Mouse (Mus musculus) layer of hippocampus, adult 9-11 months (tissue): ENCODE measurements around the gene Upk1b.
A peak's percentile ranks its signal among the peaks of the same experiment; 100 is the strongest.

Experiments
- DNase-seq: peaks from one replicate; pipeline ENCODE4 v3.0.0; 2022

Upk1b gene

DNA sequence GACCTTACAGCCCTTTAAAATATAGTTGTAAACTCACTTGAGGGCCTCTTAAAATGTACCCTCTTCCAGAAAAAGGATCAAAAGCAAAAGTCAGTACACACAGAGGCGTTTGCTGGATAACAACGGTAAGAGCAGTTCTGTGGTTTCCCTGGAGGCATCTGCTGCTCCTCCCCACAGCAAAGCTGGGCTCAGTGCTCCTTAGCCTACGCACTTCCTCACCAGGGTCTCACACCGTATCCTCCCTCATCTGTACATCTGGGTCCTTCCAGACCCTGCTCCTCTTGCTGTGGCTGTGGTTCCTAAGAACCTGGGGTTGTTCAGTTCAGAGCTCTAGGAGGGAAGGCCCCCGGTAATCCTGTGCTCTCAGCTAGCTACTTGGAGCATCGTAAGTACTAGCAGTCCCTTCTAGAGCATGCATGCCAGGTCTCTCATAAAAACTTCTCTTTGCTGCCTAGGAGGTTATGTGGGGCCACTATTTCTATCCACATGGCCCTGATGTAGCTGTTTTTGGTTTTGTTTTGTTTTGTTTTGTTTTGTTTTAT is 39.2 kb downstream of the Upk1b start:
- DNase-seq: no peak

DNA sequence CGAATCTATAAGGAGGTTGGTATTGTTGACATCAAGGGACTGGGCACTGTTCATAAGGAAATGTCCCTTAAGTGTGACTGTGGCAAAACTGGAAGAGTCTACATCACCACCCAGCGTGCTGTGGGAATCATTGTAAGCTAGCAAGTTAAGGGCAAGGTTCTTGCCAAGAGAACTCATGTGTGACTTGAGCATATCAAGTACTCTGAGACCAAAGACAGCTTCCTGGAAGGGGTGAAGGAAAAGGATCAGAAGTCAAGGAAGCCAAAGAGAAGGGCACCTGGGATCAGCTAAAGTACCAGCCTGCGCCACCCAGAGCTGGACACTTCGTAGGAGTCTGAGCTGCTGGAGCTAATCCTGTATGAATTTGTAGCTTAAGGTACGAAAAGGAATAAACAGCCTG is 39.9 kb downstream of the Upk1b start:
- no peak for DNase-seq

DNA sequence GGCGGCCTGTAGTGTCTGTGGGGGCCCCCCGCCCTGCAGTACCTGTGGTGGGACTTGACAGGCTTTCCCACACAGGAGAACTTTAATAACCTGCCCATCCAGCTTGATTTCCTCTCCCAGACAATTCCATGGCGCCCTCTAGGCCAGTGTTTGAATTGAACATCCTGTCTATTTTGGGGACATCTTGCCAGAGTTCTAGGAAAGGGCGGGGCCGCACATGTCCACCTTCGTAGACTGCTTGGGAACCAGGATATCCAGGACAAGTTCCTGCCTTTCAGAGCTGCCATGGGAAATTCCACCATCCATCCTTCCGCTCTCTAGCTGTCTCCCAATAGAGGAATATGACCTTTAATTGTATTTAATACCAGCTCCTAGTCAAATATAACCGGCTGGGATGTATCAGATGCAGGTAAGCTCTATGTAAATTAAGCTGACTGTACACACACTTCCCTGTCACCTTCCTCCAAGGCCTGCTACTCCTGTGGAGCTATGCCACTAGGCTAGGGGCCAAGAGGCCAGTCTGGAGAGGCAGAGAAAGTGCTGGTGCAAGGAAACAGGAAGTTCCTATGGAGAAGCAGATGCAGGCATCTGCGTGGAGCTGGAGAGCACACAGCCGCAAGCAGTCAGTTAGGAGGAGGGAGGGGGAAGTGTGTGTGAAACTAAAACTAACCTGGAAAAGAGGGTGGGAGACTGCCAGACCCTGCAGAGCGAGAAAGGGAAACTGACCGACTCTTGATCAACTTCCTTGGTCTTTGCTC is 41.8 kb downstream of the Upk1b start:
- peak; percentile 55 for DNase-seq

DNA sequence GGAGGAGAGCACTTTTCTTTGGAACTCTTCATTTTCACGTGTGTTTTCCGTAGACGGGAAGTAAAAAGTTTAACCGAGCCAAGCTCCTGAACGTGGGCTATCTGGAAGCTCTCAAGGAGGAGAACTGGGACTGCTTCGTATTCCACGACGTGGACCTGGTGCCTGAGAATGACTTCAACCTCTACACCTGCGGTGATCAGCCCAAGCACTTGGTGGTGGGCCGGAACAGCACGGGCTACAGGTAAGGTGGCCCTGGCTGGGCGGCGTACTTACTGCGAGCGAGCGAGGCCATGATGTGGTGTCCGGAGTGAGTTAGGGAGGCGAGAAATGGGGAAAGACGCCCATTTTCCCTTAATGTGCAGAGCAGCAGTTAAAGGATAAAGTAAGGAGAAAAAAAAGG is 42.5 kb downstream of the Upk1b start:
- DNase-seq: no peak

DNA sequence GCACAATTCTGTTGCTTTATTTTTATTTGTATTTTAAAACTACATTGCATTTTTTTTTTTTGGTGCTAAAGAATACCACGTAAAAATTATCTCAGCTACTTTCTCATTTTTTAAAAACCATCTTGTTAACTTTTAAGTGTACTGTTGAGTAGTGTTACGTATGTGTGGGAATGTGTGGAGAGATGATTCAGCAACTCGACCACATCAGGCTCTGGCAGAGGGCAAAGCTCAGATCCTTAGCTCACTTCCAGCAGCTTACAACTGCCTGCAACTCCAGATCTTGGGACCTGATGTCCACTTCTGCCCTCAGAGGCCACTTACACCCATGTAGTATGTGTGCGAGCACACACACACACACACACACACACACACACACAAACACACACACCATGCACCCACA is 43.6 kb downstream of the Upk1b start:
- no peak for DNase-seq

DNA sequence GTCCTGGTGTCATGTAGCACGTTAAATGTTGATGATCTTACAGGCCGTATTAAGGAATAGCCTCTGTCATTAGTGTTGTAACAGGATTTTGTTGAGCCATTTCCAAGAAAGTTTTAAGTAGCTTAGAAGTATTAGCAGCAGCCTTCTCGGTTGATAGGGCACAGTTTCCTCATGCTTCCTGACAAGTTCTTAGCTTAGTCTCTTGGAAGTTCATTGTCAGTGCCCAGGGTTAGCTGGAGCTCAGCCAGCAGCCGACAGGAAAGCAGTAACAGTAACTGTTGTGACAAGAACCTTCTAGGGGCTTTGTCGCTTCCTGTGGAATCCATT is 44.0 kb downstream of the Upk1b start:
- no peak for DNase-seq

DNA sequence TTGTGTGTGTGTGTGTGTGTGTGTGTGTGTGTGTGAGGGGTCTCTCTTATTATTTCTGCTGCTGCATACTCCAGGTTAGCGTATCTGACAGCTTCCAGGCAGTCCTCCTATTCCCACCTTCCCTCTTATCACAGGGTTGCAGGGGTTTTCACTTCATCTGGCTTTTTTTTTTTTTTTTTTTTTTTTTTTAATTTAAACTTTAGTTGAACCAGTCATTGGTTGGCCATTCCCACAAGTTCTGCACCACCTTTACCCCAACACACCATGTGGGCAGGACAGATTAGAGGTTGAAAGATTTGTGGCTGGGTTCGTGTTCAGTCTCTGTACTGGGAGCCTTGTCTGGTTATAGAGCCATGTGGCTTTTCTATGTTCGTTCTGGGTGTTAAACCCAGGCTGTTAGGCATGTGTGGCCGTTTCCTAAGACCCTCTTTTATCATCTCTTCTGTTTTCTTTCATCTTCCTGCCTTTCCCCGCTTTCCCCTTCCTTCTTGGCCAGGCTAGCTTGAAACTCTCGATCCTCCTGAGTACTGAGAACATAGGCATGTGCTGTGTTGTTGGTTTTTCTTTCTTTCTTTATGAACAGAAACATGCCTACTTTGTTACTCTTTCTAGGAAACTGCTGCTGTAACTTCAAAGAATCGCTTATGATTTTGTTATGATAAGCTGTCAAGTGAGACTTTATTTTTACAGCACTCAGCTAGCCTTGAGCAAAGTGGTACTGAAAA is 44.5 kb downstream of the Upk1b start:
- DNase-seq: no peak

DNA sequence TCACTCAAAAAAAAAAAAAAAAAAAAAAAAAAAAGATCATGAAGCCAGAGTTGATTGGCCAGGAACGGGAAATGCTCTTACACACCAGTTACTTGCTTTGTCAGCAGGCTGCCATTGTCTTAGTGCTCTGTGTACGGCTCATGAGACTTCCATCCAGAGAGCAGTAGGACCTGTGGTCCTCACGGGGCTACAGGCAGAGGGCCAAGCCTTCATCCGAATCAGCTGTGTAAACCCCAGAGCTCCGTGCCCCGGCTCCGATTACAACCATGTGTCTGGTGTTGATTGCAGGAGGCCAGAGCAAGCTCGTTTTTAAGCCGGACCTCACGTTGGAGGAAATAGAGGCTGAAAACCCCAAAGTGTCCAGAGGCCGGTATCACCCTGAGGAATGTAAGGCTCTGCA is 46.5 kb downstream of the Upk1b start:
- no peak for DNase-seq

DNA sequence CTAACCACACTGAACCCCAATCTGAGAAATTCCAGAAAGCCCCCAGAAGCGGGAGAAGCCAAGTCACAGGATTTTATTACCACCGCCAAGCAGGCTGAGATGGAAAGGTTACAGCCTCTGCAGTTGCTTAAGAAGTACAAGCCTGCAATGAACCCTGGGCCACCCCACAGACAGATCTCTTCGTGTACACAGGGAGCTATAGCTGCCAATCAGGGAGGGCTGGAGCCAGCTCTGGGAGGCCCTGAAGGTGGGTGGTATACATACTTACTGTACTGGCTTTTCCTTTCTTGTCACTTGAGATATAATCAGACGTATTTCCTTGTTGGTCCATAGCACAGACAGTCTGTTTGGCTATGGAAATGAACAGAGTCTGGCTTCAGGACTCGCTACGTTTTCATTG is 49.3 kb downstream of the Upk1b start:
- DNase-seq: no peak

DNA sequence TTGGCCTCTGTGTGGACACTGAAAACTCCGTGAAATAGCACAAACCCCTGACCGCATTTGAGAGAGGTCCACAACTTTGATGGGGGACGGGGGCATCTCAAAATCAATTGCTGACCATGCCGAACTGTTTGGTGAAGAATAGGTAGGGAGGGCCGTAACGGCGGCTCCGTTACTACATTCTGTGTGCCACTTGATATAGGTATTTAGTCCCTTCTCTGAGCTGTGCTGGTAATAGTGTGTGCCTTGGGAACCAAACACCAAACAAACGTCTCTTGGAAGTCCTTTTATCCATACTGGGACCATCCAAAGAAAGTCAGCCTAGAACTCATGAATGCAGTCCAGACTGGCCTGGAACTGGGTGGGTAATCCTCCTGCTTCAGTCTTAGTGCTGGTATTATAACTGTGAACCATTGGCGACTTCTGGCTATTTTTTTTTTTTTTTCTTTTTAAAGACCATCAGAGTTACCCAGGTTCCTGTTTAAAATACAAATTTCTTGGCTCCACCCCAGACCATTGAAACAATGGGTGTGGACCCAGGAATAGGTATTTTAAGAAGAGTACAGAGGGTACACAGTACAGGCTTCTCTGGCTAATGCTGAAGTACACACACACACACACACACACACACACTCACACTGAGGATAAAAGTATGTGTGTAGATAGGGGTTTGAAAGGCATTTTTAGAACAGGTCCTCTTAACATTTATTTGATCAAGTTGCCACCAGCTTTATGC is 56.0 kb downstream of the Upk1b start:
- DNase-seq: no peak

DNA sequence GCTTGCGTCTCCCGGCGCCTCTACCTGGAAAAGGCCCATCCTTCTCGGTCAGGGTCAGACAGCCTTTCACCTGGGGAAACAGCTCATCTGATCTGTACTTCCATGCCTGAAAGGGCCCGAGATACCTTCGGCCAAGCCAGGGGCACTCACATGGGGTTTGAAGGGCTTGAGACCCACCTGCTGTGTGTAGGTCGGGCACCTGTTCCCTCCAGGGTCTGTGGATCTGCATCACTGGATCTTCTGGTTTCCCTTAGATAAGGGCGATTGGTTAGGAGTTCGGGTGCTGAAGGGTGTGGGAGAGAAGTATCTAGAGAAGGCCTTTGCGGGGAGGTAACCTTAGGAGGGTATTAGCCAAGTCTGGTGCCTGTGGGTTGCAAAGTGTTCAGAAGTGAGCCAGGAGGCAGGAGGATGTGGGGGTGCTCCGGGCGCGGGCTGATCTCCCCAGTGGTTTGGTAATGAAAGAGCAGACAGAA is 57.4 kb downstream of the Upk1b start:
- no peak for DNase-seq

DNA sequence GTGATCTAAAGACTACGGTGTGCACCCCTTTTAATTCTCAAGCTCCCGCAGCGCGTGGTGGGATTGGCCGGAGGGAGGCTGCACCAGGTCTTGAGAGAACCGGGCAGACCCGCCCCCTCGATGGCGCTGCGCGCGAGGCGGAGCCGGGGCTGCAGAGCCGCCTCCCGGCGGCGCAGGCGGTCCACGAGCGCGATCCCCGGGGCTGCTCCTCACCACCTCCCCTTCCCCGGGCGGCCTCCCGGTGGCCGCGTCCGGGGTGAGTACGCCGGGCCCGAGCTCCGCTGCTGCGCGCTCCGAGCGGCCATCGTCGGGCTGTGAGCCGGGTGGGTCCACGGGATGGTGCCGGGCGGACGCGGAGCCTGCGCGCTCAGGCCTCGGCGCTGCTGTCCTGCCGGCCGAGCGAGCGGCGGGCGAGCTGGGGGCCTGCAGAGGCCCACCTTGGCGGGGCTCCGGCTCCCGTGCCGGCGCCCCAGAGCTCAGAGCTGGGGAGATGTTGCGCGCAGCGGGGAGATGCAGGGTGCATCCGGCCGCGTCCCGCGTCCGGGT is 57.9 kb downstream of the Upk1b start, which contains the start of gene B4galt4:
TSS of gene B4galt4 (plus strand) at position 152 of the 546 bp plus-strand sequence.
- peak; percentile 87 for DNase-seq

DNA sequence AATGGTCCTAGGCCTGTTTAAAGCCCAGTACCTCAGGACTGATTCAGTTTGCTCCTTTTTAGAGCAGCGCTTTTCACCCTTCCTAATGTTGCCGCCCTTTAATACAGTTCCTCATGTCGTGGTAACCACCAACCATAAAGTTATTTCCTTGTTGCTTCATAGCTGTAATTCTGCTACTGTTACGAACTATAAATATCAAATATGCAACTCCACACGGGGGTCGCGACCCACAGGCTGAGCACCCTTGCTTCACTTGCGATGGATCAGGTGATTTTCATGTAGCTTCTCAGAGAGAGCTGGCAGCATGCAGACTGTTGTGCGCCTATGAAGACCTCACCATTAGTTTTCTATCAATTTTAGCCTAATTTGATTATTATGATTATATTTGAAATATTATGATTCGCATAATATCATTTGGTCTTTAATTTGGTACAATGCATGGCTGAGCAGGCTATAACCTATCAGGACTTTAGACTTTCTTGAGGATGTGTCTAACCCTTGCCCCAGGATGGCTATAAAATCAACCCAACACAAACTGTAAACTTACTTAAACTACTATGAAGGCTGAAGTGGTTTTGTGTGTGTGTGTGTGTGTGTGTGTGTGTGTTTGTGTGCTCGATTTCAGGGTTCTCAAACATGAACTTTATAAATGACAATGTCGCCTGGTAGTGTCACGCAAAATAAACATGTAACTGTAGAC is 58.8 kb downstream of the Upk1b start:
- no peak for DNase-seq

DNA sequence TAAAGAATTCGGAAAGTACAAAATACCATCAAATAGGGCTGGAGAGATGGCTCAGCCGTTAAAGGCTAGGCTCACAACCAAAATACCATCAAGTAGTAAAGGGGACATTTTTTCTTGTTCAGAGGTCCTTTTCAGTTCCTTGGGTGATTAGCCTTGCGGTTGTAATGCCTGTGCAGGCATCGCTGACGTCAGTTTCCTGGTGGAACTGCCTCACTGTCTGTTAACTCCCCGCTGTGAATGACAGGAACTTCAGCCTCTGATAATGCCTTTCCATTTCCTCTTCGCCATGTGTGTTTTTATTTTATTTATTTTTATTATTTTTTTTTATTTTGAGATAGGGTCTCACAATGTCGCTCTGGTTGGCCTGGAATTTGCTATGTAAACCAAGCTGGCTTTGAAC is 69.2 kb downstream of the Upk1b start:
- no peak for DNase-seq

DNA sequence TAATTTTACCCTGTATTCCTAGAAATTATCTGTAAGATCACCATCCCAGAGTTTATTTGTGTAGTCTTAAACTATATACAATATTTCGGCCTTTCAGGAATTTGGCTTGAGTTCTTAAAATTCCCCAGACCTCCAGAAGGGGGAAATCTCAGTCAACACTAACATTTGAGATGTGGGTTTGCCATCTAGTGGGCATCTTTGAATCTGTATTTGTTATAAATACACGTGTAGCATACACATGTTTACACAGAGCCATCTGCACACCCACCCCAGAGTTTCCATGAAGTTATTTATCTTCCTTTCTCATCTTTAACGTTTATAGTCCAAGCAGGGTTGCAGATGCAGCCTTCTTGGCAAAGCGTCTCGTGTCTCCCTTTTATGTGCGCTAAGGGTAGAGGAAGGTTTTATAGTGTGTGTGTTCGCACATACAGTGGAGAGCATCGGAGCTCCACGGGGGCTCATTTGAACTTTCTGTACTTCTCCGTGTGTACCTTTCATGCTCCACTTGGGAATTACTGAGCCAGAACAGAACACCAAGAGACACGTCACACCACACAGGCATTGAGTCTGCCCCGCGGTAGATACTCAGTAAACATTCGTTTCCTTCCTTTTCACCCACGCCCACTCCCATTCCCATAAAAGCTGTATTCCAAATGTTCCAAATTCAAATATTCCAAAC is 70.4 kb downstream of the Upk1b start:
- peak; percentile 45 for DNase-seq

DNA sequence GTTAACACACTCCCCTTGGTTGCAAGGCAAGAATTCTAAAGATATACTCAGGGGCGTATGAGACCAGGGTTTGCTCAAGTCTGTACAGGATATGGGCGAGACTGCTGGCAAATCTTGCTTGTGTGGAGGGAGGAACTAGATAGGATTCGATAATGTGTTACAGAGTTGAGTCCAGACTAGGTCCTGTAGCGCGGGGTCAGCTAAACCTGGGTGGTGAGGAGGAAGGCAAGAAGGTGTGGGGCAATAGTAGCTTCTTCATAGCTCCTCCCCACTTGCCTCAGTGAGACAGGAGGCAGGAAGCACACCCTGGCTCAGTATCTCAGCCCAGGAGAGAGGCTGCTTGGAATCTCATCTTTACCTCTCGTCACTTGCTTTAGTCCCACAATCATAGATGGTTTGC is 71.0 kb downstream of the Upk1b start:
- no peak for DNase-seq

DNA sequence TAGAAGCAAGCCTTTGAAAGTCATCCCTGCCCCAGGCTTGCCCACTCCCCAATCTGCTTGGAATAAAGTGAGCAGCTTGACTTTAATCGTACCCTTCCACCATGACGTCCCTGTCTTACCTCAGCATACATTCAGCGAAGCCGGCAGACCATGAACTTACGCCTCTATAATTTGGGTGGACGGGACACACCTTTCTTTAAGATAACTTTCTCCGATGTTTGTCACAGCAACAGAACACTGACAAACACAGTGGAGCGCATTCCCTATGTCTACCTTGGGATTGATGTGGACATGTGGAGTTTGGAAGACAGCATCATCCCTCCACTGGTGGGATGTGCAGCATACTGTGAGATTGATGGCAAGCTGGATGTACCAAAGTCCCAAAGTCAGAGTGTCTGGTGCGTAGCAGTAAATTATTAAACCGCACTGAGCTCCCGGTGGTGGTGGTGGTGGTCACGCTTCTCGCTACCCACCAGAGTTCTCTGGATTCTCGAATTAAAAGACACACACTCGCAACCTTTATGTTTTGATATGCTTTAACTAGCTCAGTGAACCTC is 71.5 kb downstream of the Upk1b start:
- no peak for DNase-seq

DNA sequence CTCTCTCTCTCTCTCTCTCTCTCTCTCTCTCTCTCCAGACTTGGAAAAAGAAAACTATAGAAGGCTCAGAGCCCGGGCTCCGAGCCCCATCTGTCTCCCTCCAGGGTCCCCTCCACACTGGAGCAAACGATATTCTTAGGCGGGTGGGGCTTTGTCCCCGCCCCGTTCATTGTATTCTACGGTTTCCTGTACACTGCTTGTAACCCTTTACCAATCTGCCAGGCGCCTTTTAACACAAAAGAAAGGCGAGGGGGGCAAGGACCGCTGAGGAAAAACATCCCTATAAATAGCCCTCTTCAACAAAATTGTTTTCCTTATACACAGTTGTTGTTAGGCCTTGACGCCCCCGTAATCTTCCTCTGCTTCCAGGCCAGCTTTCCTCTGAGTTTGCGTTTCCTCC is 75.2 kb downstream of the Upk1b start:
- no peak for DNase-seq

DNA sequence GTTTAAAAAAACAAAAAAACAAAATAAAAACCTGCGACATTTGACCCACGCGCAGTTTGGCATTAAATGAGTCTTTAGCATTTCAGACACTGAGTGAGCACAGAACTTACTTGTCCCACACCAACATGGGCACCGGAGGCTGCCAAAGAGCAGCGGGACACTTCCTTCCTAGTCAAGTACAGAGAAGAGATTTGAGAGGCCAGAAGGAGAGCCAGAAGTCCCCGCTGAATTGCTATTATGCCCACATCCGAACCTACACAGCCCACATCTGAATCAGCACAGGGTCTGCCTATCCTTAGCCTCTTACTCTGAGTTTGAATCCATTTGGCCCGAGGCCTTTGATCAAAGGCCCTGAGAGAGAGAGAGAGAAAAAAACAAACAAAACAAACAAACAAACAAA is 75.9 kb downstream of the Upk1b start:
- no peak for DNase-seq
